Mouse (Mus musculus): ENCODE measurements around the gene Yars2. TPM values are rescaled to one million over a fixed set of nuclear protein-coding genes. Genes with fewer than 3 reads are reported as not detected.
A peak's percentile ranks its signal among the peaks of the same experiment; 100 is the strongest.
"Not testable (repeated sequence)": the region's sequence is repeated elsewhere in the genome, so short reads cannot be mapped to it uniquely, and the experiment has no call there.

Gene Yars2
- total RNA-seq (2021) = 10 to 100 TPM; 19.8 to 20.2 TPM
- long read RNA-seq, experiment 1, transcript Yars2-201 (5 exons, 1,574 nt) = major isoform, 21 of 25 reads
- long read RNA-seq, experiment 1, partial matches to known transcripts = 0 of 25 reads
- long read RNA-seq, experiment 1, other reads (novel, unspliced or antisense) = 1 of 25 reads
- long read RNA-seq, experiment 2, transcript Yars2-201 (5 exons, 1,574 nt) = major isoform, 13 of 22 reads
- long read RNA-seq, experiment 2, transcript Yars2-203 (5 exons, 1,528 nt) = minor isoform, 6 of 22 reads
- long read RNA-seq, experiment 2, partial matches to known transcripts = 0 of 22 reads
- long read RNA-seq, experiment 2, other reads (novel, unspliced or antisense) = 3 of 22 reads

- peak; percentile 90 for DNase-seq (ENCODE audit: low spot score)
Measured at GRCm38 (mm10) chr16:16302369-16303137, at the start of gene Yars2. Gene Yars2 (plus strand): TSS chr16:16302965.

- DNase-seq (ENCODE audit: low spot score) = peak; percentile 34
Measured at GRCm38 (mm10) chr16:16253326-16254074, 49.3 kb upstream of the Yars2 start.

- DNase-seq (ENCODE audit: low spot score) = no peak
Measured at GRCm38 (mm10) chr16:16255217-16255616, 47.5 kb upstream of the Yars2 start.

- DNase-seq (ENCODE audit: low spot score) = no peak
Measured at GRCm38 (mm10) chr16:16255874-16256273, 46.9 kb upstream of the Yars2 start.

- DNase-seq (ENCODE audit: low spot score) = no peak
Measured at GRCm38 (mm10) chr16:16256672-16257071, 46.1 kb upstream of the Yars2 start.

GRCm38 (mm10) chr16:16260882-16261281 lies 41.9 kb upstream of the Yars2 start:
- no peak for DNase-seq (ENCODE audit: low spot score)

GRCm38 (mm10) chr16:16261481-16261880 lies 41.3 kb upstream of the Yars2 start:
- no peak for DNase-seq (ENCODE audit: low spot score)

- no peak for DNase-seq (ENCODE audit: low spot score)
Measured at GRCm38 (mm10) chr16:16262436-16262835, 40.3 kb upstream of the Yars2 start.

- no peak for DNase-seq (ENCODE audit: low spot score)
Measured at GRCm38 (mm10) chr16:16272978-16273377, 29.8 kb upstream of the Yars2 start.

GRCm38 (mm10) chr16:16273752-16274151 lies 29.0 kb upstream of the Yars2 start:
- DNase-seq (ENCODE audit: low spot score) = no peak

GRCm38 (mm10) chr16:16303138-16303827 lies 518 bp downstream of the Yars2 start:
- DNase-seq (ENCODE audit: low spot score) = peak; percentile 7

- DNase-seq (ENCODE audit: low spot score) = no peak
Measured at GRCm38 (mm10) chr16:16303888-16304287, 1.1 kb downstream of the Yars2 start.

- DNase-seq (ENCODE audit: low spot score) = no peak
Measured at GRCm38 (mm10) chr16:16311319-16311718, 8.6 kb downstream of the Yars2 start.

GRCm38 (mm10) chr16:16325775-16326336 lies 23.1 kb downstream of the Yars2 start:
- DNase-seq (ENCODE audit: low spot score) = no peak

- no peak for DNase-seq (ENCODE audit: low spot score)
Measured at GRCm38 (mm10) chr16:16346420-16346819, 43.7 kb downstream of the Yars2 start.

GRCm38 (mm10) chr16:16357908-16358307 lies 55.1 kb downstream of the Yars2 start:
- no peak for DNase-seq (ENCODE audit: low spot score)

GRCm38 (mm10) chr16:16358481-16359100 lies 55.8 kb downstream of the Yars2 start, which contains the start of gene Dnm1l:
Gene Dnm1l (minus strand): TSS chr16:16358959.
- DNase-seq (ENCODE audit: low spot score) = peak; percentile 91

GRCm38 (mm10) chr16:16359101-16359482 lies 56.3 kb downstream of the Yars2 start:
- not testable (repeated sequence) for DNase-seq (ENCODE audit: low spot score)

All from gastrocnemius, adult 18-20 months (tissue).